Mouse (Mus musculus) kidney, adult 18-20 months (tissue): ENCODE measurements around the gene Mrgprx2.
"Not testable (repeated sequence)": the region's sequence is repeated elsewhere in the genome, so short reads cannot be mapped to it uniquely, and the experiment has no call there.

ENCODE experiments used
- DNase-seq: peaks from one replicate; pipeline ENCODE4 v3.0.0; 2021

The Mrgprx2 gene

GRCm38 (mm10) chr7:48499221-48499620, at the start of gene Mrgprx2:
Gene Mrgprx2 (minus strand): TSS chr7:48499321.
- no peak for DNase-seq

GRCm38 (mm10) chr7:48456242-48456641, 42.9 kb downstream of the Mrgprx2 start, which contains the start of gene Mrgprb1:
Gene Mrgprb1 (minus strand): TSS chr7:48456342.
- DNase-seq = no peak

- DNase-seq = no peak
Measured at GRCm38 (mm10) chr7:48436581-48436980, 62.5 kb downstream of the Mrgprx2 start.

- DNase-seq = not testable (repeated sequence)
Measured at GRCm38 (mm10) chr7:48435936-48436335, 63.2 kb downstream of the Mrgprx2 start.
